Mouse (Mus musculus) frontal cortex, postnatal 25 days (tissue): ENCODE results near the gene Tmsb10.

Experiments used
- DNase-seq, 2 experiments: peaks; one replicate each; pipeline ENCODE4 v3.0.0; 2022; ENCODE audit warnings: low spot score in 2 of 2

The Tmsb10 gene

DNA sequence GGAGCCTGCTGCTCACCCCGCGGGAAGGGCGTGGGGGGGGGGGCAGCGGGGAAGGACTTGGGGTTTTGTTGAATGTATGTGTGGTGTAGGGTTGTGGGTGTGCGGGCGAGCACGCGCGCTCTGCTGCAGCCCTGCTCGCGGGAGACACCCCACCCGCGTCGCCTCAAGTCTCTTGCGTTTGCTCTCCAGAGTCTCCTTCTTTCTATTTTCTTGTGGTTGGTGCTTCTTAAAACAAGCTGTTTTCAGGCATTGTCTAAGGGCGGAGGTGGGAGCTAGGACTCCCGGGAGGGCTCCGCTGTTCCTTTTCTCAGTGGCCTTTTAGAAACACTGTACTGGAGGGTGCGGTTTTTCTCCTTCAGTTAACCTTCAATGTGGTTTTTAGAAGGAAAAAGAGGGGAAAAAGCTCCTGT lies at the start of gene Tmsb10:
Gene Tmsb10, minus strand, starts transcription at position 87 of the 410 bp plus-strand sequence.
- DNase-seq = no peak

DNA sequence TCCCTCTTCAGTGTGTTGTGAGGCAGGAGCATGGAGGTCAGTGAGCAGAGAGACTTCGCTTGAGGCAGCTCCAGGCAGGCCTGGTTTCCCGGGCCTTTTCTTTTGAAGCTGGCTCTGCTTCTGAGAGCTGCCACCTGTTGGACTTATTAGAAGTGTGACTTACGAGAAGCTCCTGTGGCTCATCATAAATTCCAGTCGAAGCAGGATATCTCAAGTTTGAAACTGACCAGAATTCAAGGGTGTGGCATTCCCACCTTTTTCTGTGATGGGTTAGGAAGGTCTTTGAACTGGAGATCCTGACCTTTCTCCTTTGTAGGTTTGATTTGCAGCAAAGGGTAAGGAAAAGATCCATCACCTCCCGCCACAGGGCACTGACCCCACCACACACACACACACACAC lies 45.1 kb upstream of the Tmsb10 start:
- DNase-seq = no peak

DNA sequence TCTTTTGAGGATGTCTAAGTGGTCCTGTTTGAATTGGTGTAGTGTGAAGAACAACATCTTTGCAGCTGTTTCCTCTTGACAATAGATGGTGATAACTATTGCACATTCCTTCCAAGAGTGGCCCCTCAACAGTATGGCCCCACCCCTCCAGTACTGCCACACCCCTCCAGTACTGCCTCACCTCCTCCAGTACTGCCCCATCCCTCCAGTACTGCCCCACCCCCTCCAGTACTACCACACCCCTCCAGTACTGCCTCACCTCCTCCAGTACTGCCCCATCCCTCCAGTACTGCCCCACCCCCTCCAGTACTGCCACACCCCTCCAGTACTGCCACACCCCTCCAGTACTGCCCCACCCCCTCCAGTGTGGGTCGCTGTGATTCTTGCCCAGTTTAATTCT lies 43.8 kb upstream of the Tmsb10 start:
- no peak for DNase-seq

DNA sequence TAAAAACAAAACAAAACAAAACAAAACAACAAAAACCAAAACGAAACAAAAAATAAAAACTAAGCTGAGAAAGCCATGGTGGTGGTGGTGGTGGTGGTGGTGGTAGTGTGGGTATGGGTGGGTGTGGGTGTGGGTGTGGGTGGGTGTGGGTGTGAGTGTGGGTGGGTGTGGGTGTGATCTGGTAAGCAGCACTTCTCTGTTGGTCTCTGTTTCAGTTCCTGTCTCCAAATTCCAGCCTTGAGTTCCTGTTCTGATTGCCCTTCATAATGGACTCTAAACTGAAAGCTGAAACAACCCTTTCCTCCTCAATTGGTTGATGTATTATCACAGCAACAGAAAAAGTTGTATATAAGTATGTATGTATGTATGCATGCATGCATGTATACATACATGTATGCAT lies 40.3 kb upstream of the Tmsb10 start:
- no peak for DNase-seq

DNA sequence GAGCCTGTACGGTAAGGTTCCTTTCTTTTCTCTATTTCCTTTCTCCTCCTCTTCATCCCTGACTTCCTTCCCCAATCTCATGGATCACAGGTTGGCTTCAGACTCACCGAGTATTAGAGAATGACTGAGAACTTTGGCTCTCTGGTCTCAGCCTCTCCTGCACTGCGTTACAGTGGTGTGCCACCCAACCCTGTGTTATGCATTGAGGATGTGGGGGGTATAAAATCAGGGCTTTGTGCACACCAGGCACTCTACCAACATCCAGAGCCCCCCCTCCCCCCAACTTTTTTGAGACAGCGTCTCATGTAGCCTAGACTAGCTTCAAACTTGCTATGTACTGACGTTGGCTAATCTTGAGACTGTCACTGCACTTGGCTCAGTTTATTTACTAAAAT lies 35.1 kb upstream of the Tmsb10 start:
- DNase-seq = no peak

DNA sequence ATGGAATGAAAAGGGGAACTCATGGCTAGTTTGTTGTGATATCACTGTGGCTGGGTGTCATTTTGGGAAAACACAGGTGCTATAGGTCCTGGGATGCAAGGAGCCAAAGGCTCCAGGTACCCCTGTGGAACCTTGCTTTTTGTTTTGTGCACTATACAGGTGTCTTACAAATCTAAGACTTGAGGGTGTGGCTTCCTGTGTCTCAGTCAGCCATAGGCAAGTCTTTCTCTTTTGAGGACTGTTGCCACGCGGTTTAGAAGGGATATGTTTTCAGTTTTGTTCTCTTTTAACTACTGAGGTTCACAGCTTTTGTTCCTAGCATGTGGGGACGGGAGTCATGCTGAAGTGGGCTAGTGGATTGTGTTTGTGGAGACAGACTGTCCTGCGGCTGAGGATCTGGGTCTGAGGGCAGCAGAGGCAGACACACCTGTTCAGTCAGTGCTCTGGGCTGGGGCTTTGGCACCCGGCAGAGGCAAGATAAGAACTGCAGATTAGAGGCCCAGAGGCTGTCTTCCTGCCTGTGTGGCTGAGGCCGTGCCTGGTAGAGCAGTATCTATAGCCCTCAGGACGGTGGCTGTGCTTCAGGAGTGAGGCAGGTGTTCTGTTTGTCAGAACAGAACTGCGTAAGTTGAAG lies 34.6 kb upstream of the Tmsb10 start:
- no peak for DNase-seq

DNA sequence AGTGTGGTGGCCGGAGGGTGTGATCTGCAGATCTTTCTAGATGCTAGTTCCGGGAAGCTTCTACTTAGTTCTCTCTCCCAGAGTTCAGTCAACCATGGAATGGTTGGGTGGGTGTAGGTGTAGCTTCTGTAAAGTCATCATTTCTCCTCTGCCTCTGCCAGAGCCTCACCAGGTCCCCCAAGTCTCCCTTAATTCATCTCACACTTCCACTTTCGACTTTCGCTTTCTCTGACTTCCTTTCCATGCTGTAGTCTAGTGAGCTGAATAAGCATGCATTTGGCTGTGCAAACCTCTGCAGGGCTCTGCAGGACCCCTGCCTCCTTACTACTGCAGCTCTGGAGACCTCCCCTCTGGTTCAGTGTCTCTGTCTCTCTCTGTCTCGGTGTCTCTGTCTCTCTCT lies 31.7 kb upstream of the Tmsb10 start:
- DNase-seq = no peak

DNA sequence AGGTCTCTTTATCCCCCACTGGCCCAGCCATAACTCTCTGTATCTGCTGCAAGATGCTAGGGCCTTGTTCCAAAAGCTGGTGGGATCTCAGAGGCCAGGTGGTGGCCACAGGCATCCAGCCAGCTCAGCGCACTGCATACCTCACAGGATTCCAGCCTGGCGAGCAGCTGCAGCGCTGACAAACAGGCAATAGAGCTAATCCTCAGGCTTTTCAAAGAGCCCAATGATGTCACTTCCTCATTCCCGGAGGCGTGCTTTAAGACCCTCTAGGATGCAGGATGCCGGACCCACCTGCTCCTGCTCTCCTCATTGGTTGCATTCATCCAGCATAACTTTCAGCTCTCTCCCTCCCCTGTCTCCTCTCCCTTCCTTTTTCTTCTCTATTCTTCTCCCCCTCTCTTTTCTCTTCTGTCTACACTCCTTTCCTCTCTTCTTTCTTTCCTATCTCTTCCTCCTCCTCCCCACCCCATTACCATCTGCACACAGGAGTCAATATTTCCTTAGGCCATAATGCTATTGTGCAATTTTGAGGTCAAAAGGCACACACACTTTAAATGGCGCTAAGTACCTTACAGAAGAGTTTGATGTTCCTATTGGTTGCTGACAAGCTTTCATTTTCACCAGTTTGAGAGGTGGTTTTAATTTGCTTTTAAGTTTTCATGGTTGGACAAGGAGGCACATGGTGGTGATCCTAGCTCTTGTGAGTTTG lies 30.6 kb upstream of the Tmsb10 start:
- DNase-seq = no peak

DNA sequence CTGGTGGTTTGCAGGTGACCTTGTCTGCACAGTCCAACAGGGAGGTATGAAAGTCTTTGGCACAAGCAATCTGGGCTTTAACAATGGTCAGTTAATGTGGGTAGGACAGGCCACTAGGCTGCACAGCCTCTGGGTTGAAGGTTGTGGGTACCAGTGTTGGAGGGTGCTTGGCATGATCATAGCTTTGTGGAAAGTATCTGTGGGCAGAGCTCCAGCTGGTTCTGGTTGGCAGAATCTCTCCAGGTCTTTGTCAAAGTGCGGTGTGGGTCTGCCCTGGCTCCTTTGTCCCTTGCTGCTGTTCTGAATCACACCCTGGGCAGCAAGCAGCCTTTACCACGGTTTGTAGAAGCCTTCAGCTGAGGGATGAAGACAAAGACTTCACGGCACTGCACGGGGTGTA lies 24.0 kb upstream of the Tmsb10 start:
- no peak for DNase-seq

DNA sequence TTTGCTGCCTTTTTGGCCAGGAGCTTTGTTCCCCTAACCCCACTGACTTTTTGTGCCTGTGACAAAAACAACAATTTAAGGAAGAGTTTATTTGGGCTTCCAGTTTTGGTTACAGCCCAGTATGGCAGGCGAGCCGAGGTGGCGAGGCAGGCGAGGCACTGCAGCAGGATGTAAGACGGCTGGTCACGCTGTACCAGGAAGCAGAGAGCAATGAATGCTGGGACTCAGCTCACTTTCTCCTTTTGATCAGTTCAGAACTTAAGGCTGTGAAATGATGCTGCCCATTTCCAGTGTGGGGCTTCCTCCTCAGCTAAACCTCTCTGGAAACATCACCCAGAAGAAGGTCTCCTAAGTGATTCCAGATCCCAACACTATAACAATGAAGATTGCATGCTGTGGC lies 23.3 kb upstream of the Tmsb10 start:
- DNase-seq = no peak

DNA sequence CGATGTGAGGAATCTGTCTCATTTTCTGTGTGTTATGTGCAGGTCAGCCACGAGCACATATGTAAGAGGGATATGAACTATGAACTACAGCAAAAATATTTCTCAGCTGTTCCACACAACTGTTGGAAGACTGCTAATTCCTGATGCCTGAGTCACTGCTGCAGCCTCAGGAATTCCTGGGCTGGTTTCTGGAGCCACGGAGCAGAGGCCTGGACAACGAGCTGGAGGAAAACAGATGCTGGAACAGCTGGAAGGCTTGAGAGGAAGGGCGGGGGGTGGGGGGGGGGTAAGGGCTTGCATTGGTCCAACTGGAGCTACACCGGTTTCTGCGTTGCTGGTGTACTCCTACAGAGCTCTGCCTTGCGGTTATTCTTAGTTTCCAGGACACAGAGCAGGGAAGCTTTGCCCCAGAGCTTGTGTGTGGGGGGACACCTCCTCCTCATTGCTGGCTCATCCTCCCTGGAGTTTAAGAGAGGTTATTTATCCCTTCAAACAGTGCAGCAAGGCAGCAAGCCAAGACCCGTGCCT lies 22.6 kb upstream of the Tmsb10 start:
- DNase-seq = no peak

DNA sequence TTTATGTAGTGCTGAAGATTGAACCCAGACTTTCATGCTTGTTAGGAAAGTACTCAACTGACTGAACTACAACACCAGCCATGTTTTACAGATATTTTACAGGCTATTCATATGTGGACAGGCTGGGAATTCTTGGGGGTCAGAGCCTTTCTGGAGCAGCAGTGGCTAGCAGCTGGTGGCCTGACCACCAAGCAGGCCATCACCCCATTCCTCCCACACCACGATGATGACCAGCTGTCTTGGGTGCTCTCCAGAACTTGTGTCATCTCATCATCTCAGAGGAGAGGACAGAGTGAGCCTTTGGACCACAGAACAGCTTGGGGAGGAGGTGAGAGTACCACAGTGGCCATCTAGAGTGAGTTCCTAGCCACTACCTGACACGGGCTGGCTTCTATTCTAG lies 18.3 kb upstream of the Tmsb10 start:
- DNase-seq = no peak

DNA sequence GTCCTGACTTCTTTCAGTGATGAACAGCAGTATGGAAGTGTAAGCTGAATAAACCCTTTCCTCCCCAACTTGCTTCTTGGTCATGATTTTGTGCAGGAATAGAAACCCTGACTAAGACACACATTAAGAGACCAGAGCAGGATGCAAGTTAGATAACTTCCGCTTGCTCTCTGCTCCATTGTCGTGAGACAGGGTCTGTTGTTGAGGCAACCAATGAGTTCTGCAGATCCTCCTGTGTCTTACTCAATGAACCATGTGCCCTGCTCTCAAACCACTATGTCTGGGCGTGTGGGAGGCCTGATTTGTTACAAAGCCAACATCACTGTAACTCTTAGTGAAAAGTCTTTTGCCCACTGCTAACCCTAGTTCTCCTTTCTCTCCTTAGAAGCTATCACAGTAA lies 12.5 kb upstream of the Tmsb10 start:
- DNase-seq = no peak

DNA sequence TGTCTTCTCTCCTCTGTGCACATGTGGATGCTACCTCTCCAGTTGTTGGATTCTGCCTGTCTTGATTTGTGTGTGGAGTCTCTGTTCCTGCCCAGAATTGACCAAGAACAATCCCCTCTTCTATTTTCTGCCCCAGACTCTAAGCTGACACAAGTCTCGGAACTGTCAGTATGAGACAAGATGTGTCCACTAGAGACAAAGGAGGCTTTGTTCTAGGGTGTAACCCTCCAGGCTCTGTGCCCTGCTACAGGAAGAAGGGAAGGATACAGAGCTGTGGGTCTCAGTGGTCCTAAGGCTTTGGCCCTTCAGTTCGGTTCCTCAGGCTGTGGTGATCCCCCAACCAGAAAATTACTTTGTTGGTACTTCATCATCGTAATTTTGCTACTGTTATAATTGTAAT lies 11.2 kb upstream of the Tmsb10 start:
- DNase-seq = no peak

DNA sequence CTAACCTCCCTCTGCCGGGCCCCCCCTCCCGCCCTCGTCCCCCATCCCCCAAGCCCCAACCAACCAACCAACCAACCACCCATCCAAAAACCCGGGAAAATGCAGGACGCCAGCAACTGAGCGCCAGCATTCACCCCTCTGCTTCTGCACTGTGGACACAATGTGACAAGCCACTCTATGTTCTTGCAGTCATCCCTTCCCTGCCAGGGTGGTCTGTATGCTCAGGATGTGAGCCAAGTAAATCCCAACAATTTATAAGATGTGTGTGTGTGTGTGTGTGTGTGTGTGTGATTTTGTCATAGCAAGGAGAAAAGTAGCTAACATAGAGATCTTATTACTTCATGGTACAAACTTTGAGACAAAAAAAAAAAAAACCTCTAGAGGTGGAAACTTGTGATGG lies 6.7 kb upstream of the Tmsb10 start:
- no peak for DNase-seq

DNA sequence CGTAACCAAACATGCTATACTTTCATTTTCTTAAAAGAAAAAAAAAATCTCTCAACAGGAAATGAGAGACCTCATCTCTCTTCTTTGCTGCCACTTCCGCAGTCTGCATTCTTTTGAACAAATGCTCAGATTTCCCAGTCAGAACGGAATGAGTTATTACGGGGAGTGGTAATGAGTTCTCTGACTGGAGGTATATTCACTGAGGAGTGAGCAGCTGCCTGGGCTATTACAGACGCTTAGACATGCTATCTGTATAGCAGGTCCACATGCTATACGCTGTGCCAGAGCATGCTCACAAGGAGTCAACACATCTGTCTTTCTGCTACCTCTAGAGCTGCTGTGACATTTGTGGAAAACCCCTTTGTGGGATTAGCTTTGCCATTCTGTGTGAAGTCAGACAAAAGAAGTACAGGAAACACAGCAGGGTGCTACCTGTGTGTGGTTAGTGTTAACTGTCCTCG lies 3.8 kb upstream of the Tmsb10 start:
- DNase-seq = no peak

DNA sequence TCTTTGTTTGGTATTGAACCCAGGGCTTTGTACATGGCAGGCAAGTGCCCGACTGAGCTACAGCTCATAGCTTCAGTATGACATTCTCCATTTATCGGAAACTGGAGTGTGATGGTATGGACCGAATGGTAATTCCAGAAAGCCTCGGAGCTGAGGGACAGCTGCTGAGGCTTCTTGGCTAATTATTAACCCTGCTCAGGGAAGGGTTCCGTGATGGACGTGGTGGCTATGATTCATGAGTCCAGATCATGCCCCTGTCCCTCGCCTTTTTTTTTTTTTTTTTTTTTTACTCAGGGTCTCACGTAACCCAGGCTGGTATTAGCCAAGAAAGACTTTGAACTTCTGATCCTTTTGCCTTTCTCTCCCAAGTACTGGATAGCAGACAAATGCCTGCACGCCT lies 3.1 kb upstream of the Tmsb10 start:
- no peak for DNase-seq

DNA sequence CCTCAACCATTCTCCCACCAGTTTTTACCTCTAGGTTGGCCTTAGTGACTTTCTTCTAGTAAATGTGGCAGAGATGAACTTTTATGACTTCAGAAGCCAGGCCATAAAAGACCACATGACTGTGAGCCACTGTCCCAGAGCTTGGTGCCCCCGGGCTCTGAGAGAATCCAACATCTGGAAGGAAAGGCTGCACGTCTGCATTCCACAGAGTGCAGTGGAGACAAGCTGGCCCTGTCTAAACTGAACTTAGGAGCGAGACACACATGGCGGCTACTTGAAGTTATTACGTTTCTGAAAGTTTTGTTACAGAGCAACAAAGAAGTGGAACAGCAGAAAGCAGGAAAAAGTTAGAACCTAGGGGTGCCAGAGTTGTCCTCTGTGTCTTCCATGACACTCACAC lies 2.1 kb upstream of the Tmsb10 start:
- DNase-seq = no peak

DNA sequence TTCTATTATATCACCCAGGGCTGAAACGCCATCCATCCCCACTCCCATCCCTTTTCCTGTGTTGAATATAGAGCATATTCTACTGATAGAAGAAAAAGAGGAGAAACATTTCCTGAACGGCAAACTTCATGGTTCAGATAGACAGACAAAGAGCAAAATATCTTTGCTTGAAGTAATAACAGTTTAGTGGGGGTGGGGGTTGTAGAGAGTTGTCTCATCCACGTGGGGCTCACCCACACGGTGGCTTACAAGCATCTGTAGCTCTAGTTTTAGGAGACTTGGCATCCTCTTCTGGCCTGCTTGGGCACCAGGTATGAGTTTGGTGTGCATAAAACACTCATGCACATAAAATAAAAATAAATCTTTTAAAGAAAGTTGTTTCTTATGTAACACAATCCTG lies 627 bp upstream of the Tmsb10 start:
- DNase-seq = no peak

DNA sequence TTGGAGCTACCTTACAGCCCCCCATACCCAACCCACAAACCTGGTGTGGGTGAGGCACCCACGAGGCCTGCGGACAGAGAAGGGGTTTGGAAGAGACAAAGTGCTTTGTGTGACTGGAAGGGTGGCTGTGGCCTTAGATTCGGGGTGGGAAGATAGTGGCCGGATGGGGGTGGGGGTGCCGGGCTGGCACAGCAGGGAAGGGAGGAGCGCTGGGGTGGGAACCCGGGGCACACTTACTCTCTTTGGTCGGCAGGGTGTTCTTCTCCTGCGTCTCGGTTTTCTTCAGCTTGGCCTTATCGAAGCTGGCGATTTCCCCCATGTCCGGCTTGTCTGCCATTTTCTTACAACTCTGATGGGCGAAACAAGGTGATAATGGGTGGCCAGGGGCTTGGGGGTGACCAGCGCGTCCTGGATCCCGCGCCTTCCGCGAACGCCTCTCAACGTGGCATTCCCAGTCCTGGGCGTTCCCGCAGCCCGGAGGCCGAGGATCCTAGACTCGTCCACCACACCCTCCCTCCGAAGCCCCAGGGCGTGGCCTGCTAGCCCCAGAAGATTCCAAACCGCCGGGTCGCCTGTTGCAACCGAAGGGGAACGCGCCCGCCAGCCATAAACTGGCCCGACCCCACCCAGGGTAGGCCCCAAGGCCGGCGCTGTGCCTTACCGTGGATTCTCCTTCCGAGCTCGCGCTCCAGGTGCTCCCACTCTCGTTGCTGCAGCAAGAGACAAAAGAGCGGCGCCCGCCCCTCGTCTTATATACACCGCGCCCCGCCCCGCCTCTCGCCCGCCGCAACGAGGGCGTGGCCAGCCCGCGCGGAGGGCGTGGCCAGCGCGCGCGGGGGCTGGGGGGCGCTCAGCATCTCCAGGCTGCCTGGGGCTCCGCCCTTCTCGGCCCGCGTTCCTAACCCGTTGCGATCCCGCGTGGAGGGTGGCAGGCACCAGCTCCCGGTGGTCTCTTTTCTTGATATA lies 589 bp downstream of the Tmsb10 start:
- peak; percentile 79 to 80 for DNase-seq

DNA sequence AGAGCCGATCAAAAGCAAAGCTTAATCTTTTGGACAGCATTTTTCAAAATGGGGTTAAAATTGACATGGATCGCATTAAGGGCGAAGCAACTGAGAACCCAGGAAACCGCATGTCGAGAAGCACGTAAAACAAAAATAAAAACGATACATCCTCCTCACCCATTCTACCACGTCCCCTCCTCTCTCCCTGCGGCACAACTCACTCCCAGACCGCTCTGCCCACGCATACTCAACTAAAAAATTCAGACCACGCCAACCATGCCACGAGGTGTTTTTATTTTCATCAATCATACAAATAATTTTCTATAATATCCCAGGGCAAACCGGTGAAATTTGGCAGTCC lies 1.5 kb downstream of the Tmsb10 start:
- no peak for DNase-seq
